Mouse (Mus musculus): Measurements from ENCODE around the gene Gm13695.
A peak's percentile ranks its signal among the peaks of the same experiment; 100 is the strongest.
"Not testable (repeated sequence)": the region's sequence is repeated elsewhere in the genome, so short reads cannot be mapped to it uniquely, and the experiment has no call there.

Gene Gm13695

DNA sequence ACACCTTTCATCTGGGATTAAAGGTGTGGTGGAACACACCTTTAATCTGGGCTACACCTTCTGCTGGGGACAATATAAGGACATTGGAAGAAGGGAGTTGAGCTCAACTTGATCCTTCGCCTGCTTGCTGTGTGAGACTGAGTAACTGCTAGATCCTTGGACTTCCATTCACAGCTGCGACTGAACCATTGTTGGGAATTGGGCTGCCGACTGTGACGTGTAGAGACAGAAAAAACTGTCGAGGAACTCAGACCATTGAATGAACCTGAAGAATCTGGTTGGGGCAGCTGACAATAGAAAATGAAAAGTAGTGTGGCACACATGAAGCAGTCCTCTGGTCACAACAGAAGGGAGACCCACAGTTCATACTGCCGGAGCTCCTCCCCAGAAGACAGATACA is at the start of gene Gm13695:
Gm13695 (plus strand) TSS at position 301 of the 400 bp plus-strand sequence.
- DNase-seq, result not testable (repeated sequence)

DNA sequence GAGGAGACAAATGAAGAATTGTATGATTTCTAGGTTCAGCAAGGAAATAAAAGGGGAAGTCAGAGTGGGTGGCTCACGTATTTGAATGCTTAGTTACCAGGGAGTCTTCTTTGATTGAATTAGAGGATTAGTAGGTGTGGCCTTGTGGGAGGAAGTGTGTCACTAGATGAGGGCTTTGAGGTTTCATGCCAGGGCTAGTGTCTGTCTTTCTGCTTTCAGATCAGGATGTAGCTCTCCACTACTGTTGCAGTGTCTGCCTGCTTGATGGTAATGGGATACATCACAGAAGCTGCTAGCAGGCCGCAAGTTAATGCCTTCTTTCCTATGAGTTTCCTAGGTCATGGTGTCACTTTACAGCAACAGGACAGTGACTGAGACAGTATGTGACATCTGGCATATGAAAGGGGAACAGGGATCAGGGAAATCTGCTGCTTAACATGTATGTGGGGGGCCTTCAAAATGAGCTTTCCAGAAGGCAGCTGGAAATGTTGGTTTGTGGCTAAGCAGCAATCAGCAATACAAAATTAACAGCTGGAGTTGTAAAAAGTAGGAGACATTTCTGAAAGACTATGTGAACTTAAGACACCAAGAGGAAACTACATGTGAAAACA is 37.5 kb upstream of the Gm13695 start:
- no peak for DNase-seq

DNA sequence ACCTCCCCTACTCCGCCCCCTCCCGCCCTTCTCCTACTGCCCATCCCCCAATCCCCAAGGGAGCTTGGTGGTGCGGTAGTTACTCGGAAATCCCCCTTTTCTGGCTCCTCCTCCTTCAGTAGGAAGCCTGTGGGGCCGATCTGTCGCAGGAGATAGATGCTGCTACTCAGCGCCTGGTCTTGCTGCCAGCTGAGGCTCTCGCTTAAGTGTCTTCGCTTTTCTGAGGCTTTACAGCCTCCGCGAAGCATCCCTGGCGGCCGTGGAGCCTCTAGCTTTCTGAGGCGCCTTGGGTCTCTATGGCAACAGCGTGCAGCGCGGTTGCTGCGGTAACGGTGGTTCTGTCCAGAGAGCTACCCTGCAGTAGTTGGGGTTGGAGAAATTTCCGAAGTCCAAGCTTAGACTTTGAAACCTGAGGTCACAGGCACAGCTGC is 26.2 kb upstream of the Gm13695 start, which contains the start of gene Zswim2:
Zswim2 (minus strand) TSS at position 298 of the 431 bp plus-strand sequence.
- peak; percentile 52 to 69 for DNase-seq

DNA sequence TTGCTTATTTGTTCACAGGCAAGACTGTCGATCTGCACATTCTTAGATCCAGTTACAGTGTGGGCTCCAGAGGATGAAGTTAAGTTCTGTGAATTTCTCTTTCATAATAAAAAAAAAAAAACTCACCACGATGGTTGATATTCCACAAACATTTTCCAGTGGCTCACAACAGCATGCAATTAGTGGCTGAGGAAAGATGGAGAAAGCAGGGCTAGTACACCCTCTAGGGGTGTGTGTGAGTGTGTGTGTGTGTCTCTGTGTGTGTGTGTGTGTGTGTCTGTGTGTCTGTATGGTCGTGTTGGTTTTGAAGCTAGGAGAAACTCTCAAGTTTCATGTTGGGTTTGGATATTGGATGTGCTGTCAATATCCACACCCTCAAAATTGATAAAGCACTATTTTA is 25.7 kb upstream of the Gm13695 start:
- no peak for DNase-seq

DNA sequence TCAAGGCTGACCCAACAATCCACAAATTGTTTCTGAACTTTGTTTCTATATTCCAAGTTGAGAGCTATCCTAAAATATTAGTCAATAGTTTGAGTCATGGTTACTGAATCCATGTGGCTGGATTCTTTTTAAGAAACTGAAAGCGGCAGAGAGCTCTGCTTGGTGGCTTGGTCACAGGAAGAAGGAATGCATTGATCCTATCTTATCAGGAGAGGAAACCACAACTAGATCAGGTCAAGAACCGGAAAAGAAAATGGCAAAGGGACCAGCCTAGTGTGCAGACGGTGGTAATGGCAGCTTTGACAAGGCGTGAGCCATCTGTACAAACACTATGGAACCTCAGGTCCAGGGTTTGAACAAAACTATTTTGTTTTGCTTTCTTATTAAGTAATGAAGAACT is 25.3 kb upstream of the Gm13695 start:
- DNase-seq, result no peak

DNA sequence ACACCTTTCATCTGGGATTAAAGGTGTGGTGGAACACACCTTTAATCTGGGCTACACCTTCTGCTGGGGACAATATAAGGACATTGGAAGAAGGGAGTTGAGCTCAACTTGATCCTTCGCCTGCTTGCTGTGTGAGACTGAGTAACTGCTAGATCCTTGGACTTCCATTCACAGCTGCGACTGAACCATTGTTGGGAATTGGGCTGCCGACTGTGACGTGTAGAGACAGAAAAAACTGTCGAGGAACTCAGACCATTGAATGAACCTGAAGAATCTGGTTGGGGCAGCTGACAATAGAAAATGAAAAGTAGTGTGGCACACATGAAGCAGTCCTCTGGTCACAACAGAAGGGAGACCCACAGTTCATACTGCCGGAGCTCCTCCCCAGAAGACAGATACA is 11.7 kb upstream of the Gm13695 start, which contains the start of gene Gm13698:
Gm13698 (plus strand) TSS at position 301 of the 400 bp plus-strand sequence.
- not testable (repeated sequence) for DNase-seq

DNA sequence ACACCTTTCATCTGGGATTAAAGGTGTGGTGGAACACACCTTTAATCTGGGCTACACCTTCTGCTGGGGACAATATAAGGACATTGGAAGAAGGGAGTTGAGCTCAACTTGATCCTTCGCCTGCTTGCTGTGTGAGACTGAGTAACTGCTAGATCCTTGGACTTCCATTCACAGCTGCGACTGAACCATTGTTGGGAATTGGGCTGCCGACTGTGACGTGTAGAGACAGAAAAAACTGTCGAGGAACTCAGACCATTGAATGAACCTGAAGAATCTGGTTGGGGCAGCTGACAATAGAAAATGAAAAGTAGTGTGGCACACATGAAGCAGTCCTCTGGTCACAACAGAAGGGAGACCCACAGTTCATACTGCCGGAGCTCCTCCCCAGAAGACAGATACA is 5.9 kb upstream of the Gm13695 start, which contains the start of gene Gm13693:
Gm13693 (plus strand) TSS at position 301 of the 400 bp plus-strand sequence.
- not testable (repeated sequence) for DNase-seq

DNA sequence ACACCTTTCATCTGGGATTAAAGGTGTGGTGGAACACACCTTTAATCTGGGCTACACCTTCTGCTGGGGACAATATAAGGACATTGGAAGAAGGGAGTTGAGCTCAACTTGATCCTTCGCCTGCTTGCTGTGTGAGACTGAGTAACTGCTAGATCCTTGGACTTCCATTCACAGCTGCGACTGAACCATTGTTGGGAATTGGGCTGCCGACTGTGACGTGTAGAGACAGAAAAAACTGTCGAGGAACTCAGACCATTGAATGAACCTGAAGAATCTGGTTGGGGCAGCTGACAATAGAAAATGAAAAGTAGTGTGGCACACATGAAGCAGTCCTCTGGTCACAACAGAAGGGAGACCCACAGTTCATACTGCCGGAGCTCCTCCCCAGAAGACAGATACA is 5.7 kb downstream of the Gm13695 start, which contains the start of gene Gm13696:
Gm13696 (plus strand) TSS at position 301 of the 400 bp plus-strand sequence.
- DNase-seq, result not testable (repeated sequence)

DNA sequence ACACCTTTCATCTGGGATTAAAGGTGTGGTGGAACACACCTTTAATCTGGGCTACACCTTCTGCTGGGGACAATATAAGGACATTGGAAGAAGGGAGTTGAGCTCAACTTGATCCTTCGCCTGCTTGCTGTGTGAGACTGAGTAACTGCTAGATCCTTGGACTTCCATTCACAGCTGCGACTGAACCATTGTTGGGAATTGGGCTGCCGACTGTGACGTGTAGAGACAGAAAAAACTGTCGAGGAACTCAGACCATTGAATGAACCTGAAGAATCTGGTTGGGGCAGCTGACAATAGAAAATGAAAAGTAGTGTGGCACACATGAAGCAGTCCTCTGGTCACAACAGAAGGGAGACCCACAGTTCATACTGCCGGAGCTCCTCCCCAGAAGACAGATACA is 11.5 kb downstream of the Gm13695 start, which contains the start of gene Gm13694:
Gm13694 (plus strand) TSS at position 301 of the 400 bp plus-strand sequence.
- DNase-seq, result not testable (repeated sequence)

DNA sequence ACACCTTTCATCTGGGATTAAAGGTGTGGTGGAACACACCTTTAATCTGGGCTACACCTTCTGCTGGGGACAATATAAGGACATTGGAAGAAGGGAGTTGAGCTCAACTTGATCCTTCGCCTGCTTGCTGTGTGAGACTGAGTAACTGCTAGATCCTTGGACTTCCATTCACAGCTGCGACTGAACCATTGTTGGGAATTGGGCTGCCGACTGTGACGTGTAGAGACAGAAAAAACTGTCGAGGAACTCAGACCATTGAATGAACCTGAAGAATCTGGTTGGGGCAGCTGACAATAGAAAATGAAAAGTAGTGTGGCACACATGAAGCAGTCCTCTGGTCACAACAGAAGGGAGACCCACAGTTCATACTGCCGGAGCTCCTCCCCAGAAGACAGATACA is 17.3 kb downstream of the Gm13695 start, which contains the start of gene Gm13697:
Gm13697 (plus strand) TSS at position 301 of the 400 bp plus-strand sequence.
- not testable (repeated sequence) for DNase-seq

DNA sequence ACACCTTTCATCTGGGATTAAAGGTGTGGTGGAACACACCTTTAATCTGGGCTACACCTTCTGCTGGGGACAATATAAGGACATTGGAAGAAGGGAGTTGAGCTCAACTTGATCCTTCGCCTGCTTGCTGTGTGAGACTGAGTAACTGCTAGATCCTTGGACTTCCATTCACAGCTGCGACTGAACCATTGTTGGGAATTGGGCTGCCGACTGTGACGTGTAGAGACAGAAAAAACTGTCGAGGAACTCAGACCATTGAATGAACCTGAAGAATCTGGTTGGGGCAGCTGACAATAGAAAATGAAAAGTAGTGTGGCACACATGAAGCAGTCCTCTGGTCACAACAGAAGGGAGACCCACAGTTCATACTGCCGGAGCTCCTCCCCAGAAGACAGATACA is 23.1 kb downstream of the Gm13695 start, which contains the start of gene Gm13691:
Gm13691 (plus strand) TSS at position 301 of the 400 bp plus-strand sequence.
- DNase-seq, result not testable (repeated sequence)

DNA sequence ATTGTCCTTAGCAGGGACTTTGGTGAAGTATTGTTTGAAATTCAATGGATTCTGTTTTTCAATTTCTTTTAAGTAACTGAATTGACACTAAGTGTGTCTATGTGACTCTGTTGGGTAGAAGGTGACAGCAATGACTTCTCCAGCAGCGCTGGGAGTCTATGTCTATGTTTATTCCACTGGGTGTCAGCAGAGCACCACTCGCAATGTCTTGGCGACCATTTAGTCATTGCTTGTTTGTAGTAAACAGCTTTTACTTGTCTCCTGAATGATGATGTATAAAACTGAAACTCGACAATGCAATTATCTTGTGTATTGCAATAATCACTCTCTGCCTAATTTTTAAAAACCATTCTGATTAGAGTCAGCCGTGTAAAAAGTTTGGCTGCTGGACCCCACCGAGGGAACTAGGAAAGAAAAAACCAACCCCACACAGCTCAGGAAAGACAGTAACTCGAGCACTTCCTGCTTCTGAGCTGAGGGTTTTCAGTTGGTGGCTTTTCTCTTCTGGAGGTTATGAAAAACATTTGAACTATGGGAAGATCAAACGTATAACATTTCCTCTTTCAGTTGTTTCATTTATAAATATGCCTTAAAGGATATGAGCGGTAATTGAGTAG is 26.6 kb downstream of the Gm13695 start:
- DNase-seq, result peak in 1 of 2 experiments; percentile 38

DNA sequence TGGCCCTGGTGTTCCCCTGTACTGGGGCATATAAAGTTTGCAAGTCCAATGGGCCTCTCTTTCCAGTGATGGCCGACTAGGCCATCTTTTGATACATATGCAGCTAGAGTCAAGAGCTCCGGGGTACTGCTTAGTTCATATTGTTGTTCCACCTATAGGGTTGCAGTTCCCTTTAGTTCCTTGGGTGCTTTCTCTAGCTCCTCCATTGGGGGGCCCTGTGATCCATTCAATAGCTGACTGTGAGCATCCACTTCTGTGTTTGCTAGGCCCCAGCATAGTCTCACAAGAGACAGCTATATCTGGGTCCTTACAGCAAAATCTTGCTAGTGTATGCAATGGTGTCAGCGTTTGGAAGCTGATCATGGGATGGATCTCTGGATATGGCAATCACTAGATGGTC is 27.4 kb downstream of the Gm13695 start:
- DNase-seq, result not testable (repeated sequence)

DNA sequence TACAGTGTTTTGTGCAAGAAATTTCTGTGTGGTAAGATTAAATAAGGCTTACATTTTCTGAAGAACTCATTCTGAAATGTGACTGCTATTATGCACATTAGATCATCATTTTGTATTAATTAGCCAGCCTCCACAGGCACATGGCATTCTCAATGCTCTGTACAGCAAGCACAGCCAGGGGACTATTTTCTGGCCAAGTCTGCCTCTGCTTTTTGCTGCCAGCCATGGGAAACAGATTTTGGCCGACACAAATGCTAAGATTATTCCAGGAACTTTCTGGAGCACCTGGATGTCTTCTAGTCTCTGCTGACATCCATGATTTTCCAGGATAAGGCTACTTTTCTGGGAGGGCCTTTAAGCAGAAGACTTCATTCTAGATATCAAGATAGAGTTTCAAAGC is 41.8 kb downstream of the Gm13695 start:
- no peak for DNase-seq

DNA sequence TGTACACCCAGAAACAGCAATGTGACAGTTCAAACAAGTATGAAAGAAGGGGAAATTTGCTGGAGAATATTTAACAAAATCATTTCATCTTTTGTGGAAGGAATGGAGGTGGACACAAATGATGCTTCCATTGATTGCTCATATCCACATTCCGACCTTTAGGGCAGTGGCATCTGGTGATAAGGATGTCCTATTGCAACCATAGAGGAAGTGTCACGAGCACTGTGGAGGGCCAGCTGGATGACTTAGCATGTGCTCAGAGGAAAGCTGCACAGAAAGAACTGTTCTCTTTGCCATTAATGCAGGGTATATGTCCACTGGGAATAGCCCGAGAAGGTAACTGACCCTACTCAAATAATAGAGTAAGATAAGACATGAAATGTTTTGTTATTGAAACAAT is 42.7 kb downstream of the Gm13695 start:
- no peak for DNase-seq

DNA sequence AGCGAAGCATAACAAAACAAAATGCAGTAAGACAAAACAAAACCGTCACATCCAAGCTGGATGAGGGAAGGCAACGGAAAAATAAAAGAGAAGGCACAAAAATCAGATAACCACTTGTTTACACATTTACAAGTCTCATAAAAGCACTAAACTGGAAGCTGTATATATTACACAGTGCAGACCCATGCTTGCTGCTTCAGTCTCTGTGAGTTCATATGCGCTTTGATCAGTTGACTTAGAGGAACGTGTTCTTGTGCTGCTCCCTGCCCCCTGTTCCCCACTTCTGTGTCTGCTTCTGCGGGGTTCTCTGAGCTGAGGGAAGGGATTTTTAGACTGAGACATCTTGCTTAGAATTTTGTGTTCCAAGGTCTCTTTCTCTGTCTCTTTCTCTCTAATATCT is 47.5 kb downstream of the Gm13695 start:
- no peak for DNase-seq

DNA sequence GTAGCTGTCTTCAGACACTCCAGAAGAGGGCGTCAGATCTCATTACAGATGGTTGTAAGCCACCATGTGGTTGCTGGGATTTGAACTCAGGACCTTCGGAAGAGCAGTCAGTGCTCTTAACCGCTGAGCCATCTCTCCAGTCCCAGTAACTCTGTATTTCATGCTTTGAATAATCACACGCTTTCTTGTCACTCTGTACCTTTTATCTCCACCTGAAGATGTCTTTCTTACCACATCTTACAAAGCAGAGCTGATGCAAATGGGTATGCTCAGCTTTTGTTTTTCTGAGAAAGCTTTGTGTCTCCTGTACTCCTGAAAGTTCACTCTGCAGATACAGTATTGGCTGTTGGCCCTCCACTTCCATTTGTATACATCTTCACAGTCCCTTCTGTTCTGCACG is 49.2 kb downstream of the Gm13695 start:
- not testable (repeated sequence) for DNase-seq

DNA sequence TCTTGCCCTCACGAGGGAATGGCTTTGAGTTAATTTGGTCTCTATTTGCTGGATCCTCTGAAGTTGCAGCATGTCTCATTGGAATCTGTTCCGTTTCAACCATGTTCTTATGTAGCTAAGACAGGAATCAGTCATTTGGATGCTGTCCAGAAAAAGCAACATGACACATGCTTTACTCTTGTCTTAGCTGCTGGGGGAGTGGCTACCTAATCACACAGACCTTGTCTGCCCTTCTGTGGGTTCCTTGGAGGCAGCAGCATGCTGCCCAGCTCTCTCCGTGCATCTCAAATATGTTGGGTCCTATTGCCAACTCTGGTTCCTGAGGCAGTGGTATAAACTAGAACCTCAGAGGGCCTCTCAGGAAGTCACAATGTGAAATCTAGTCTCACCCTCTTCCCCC is 51.2 kb downstream of the Gm13695 start:
- DNase-seq, result no peak
